Mouse (Mus musculus): ENCODE measurements around the gene Dlg2. TPM values are rescaled to one million over a fixed set of nuclear protein-coding genes. Genes with fewer than 3 reads are reported as not detected.

Gene Dlg2
- polyA plus RNA-seq, 1 experiment: 0.21 TPM

GRCm38 (mm10) chr7:92441611-92442010, 1965.1 kb downstream of the Dlg2 start:
- DNase-seq (ENCODE audit: low read depth, low spot score): no peak

- 72% methylated on average over 4 of the region's 4 CpGs for WGBS
- no peak for DNase-seq (ENCODE audit: low read depth, low spot score)
Observed at GRCm38 (mm10) chr7:92442082-92442481, 1965.6 kb downstream of the Dlg2 start.

- DNase-seq (ENCODE audit: low read depth, low spot score): no peak
- 65% methylated on average over 6 of the region's 6 CpGs for WGBS
Observed at GRCm38 (mm10) chr7:92447938-92448337, 1971.5 kb downstream of the Dlg2 start.

DNA sequence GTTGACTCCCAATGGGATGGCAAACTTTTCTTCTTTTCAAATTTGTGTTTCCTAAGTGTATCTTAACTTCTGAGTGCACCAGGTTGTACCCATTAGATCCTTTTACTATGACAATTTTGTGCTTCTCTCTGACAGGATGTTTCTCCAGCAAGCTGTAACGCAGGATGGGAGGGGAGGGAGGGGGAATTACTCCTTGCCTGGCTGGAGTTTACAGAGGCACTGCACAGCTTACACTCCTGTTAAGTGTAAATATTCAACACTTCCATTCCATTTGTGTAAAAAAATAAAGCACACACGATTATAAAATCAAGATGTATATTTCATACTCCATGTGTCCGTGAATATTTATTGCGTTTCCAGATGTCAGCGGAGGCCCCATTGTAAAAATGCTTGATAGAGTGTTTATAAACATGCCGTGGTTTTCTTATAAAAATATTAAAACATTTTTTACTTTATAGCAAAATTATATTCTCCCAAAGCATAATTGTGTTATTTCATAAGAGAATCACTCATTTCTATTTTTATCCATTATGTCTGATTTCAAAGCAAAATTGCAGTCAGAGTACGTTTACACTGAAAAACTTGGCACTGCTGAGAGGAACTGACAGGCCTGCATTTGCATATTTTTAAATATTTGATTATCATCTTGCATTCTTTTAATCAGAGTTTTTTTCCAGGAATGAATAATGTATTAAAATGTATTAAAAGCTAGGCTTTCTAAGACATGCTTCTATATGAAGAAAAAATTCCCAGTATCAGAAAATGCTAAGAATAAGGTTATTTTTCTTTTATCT, 1972.5 kb downstream of the Dlg2 start:
- WGBS: 54% methylated on average over 7 of the region's 7 CpGs
- DNase-seq (ENCODE audit: low read depth, low spot score): no peak

GRCm38 (mm10) chr7:92454176-92454575, 1977.7 kb downstream of the Dlg2 start:
- no peak for DNase-seq (ENCODE audit: low read depth, low spot score)
- WGBS: 54% methylated on average over 2 of the region's 2 CpGs

DNA sequence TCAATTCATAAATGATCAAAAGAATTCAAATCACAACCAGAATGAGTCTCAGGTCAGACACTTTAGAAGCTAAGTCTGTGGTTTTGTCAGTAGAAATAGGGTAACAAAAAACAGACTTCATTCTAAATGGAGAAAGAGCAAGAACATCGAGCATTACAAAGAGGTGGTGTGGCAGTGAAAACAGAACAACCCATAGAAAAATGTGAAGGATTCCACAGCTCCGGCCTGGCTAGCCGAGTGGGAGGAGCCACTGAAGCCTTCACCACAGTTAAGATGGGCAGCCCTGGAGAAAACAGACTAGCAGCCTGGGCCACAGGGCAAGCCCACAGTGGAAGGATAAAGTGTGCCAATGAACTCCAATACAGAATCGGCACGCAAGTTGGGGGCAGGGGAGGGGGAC, 1979.5 kb downstream of the Dlg2 start:
- no peak for DNase-seq (ENCODE audit: low read depth, low spot score)
- 58% methylated on average over 5 of the region's 5 CpGs for WGBS

- WGBS: 21% methylated on average over 4 of the region's 4 CpGs
- no peak for DNase-seq (ENCODE audit: low read depth, low spot score)
Observed at GRCm38 (mm10) chr7:92457791-92458190, 1981.3 kb downstream of the Dlg2 start.

- no peak for DNase-seq (ENCODE audit: low read depth, low spot score)
- 66% methylated on average over 4 of the region's 4 CpGs for WGBS
Observed at GRCm38 (mm10) chr7:92458308-92458707, 1981.8 kb downstream of the Dlg2 start.

DNA sequence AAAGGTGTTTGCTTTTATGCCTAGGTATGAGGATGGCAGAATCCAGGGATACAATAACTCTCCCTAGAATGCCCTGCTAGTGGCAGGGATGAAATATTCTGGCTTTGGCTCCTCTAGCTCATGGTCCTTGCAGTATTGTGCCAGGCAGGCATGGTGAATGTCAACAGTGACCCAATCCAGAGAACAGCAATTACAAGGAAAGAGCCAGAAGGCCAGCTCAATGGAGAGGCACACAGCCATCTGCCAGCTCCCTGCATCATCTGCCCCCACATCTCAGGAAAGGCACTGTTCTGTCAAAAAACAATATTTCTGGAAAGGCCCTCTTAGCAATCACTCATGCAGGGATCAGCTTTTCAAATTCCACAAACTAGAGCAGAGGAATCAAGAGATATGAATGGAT, 1984.1 kb downstream of the Dlg2 start:
- no peak for DNase-seq (ENCODE audit: low read depth, low spot score)

DNA sequence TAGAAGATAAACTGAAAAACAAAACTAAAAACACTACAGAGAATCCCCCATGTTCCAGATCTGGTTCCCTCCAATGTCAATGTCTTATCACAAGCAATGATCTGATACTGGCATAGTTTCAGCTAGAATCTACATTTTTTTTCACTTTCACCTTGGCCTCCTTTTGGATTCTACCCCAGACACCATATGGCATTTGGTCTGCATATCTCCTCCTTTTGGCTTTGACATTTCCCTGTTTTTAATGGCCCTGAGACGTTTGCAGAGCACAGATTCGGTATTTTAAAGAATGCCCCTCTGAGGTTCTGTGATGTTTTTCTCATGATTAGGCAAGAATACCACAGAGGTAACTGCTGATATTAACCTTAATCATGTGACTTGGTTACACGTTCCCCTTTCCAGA, 1984.8 kb downstream of the Dlg2 start:
- 68% methylated on average over 3 of the region's 3 CpGs for WGBS
- DNase-seq (ENCODE audit: low read depth, low spot score): no peak

- 58% methylated on average over 2 of the region's 2 CpGs for WGBS
Observed at GRCm38 (mm10) chr7:92463080-92463877, 1986.8 kb downstream of the Dlg2 start.

GRCm38 (mm10) chr7:92464290-92464689, 1987.8 kb downstream of the Dlg2 start:
- DNase-seq (ENCODE audit: low read depth, low spot score): no peak
- 65% methylated on average over 2 of the region's 2 CpGs for WGBS

More at GRCm38 (mm10) chr7:92463080-92463877, 1986.8 kb downstream of the Dlg2 start:
- DNase-seq (ENCODE audit: low read depth, low spot score): no peak

DNA sequence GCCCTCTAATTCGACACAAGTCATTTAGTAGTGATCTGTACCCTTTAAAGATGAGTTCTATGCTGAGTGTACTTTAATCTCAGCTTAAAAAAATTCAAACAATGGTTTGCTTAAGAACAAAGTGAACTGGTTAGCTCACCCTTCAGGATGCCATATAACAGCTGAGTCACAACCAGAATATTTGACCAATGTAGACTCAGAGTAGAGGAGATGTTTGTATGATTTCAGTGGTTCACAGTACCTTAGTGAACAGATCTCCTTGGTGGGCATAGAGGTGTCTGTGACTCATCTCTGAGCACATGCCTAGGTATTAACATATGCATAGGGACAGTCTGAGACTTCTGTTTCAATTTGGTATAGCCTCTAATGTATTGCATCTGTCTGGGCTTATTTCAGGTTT, 2002.7 kb downstream of the Dlg2 start:
- WGBS: 46% methylated on average over 1 of the region's 1 CpGs
- DNase-seq (ENCODE audit: low read depth, low spot score): no peak

DNA sequence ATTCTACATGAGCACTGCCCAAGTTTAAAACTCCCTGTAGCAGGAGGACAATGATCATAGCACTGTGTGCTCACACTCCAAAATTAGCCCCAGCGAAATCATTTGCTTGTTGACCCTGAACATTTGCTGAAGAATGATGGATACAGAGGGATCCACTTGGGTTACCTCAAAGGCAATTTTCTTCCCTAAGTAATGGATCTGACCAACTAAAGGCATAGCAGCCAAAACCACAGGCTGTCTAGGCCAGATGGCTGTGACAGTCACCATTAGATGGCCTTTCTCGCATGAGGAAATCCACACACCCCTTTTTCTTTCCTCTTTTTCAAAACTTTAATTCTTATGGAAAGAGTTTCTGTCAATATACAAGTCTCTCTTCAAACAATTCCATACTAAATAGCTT, 2003.3 kb downstream of the Dlg2 start:
- 85% methylated on average over 2 of the region's 2 CpGs for WGBS
- no peak for DNase-seq (ENCODE audit: low read depth, low spot score)

DNA sequence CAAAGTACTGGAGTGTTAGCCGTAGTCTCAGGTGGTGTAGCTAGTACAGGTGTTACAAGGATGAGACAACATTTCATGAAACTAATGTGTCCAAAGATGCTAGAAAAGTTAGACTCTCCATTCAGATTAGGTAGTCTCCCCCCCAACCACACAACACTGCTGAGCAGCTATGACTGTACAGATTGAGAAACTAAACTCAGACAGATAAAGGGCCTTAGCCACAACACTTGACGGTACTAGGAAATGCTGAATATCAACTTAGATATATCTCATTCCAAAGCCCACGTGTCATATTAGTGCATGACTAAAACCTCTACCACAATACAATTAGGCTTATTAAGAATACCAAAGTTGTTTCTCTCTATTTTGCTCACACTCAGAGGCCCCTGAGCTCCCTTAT, 2006.9 kb downstream of the Dlg2 start:
- no peak for DNase-seq (ENCODE audit: low read depth, low spot score)
- 74% methylated on average over 3 of the region's 3 CpGs for WGBS

GRCm38 (mm10) chr7:92485881-92486710, 2009.6 kb downstream of the Dlg2 start:
- DNase-seq (ENCODE audit: low read depth, low spot score): no peak
- 49% methylated on average over 3 of the region's 3 CpGs for WGBS

DNA sequence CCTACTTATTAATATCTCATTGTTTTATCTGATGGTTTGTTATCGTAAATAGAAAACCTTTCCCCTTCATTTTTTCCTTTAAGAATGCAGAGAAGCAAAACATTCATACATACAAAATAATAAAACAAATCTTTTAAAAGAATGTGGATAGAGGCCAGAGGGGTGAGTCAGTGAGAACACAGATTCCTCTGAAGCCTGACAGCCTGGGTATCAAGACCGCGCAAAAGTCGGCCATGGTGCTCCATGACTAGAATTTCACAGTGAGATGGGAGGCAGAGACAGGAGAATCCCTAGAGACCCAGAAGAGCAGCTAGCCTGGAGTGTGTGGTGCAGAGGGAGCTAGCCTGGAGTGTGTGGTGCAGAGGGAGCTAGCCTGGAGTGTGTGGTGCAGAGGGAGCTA, 2010.4 kb downstream of the Dlg2 start:
- 70% methylated on average over 4 of the region's 4 CpGs for WGBS
- no peak for DNase-seq (ENCODE audit: low read depth, low spot score)

DNA sequence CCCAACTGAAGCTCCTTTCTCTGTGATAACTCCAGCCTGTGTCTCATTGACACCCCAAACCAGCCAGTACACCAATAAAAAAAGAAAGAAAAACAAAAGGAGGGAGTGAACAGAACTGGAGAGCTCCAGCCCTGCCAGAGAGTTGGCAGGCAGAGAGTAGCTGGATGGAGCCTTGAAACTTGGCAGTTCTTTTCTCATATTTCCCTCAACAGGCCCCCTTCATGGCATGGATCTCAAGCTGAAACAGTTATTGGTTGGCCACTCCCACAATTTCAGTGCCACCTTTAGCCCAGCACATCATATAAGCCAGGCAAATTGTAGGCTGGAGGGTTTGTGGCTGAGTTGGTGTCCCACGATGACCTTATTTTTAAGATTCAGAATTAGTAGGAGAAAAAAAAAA, 2015.8 kb downstream of the Dlg2 start:
- no peak for DNase-seq (ENCODE audit: low read depth, low spot score)
- 87% methylated on average over 1 of the region's 1 CpGs for WGBS

DNA sequence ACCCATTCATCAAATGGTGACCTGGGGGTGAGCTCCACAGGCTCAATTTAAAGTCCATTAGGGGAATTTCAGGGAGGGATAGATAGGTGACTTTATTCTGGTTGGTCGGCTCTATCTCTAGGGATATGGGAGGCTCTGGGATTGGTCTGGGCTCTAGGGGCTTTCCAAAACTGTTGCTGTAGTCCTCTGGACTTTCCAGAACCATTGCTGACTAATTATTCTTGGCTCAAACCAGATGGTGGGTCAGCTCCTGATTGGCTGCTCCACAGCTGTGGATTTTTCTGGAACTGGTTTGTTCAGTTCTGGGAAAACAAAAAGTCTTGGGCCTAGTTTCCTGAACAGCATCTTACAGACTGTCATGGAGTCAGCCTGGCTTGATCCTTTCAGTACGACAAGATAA, 2017.0 kb downstream of the Dlg2 start:
- no peak for DNase-seq (ENCODE audit: low read depth, low spot score)
- WGBS: 78% methylated on average over 2 of the region's 2 CpGs

All from large intestine, adult 2 months (tissue).